Mouse (Mus musculus) stomach, embryonic 15.5 days (tissue): ENCODE data around the gene Nup85. TPM values are rescaled to one million over a fixed set of nuclear protein-coding genes. Genes with fewer than 3 reads are reported as not detected.
"Not testable (repeated sequence)": the region's sequence is repeated elsewhere in the genome, so short reads cannot be mapped to it uniquely, and the experiment has no call there.

Experiments
- ATAC-seq: fragments of 200-750 bp; cut with Nextera tagmentation; 2 replicates; pipeline ENCODE4 v1.8.0; 2017; ENCODE audit warnings: low read depth, moderate number of reproducible peaks, moderate TSS enrichment; ENCODE audit not compliant: insufficient read depth, low FRiP score
- H3K27ac ChIP-seq: fragments of 300-500 bp; sonication (generic); 2 replicates; pipeline ENCODE4 v1.5.1; 2015; ENCODE audit warnings: mild to moderate bottlenecking, inconsistent platforms
- H3K27me3 ChIP-seq: fragments of 300-500 bp; sonication (generic); replicated peaks from 2 replicates; pipeline ENCODE4 v1.6.1; 2015; ENCODE audit warnings: inconsistent platforms
- H3K36me3 ChIP-seq: fragments of 300-500 bp; sonication (generic); 2 replicates; pipeline ENCODE4 v1.6.1; 2015; ENCODE audit warnings: inconsistent platforms
- H3K4me1 ChIP-seq: fragments of 300-500 bp; sonication (generic); 2 replicates; pipeline ENCODE4 v1.6.1; 2015; ENCODE audit warnings: inconsistent platforms
- H3K4me2 ChIP-seq: fragments of 300-500 bp; sonication (generic); 2 replicates; pipeline ENCODE4 v1.6.1; 2015; ENCODE audit warnings: mild to moderate bottlenecking, inconsistent platforms
- H3K4me3 ChIP-seq: fragments of 300-500 bp; sonication (generic); replicated peaks from 2 replicates; pipeline ENCODE4 v1.5.1; 2015; ENCODE audit warnings: inconsistent platforms
- H3K9ac ChIP-seq: fragments of 300-500 bp; sonication (generic); 2 replicates; pipeline ENCODE4 v1.6.1; 2015; ENCODE audit warnings: inconsistent platforms
- H3K9me3 ChIP-seq: fragments of 300-500 bp; sonication (generic); 2 replicates; pipeline ENCODE4 v1.6.1; 2016; ENCODE audit warnings: inconsistent platforms
- WGBS: fragments of 180-500 bp; shearing (Covaris S2); methylation state at CpG from one replicate; pipeline ENCODE4 v1.1.7; 2015; 5-methylcytosine and 5-hydroxymethylcytosine counted together
- polyA plus RNA-seq: library from polyadenylated mRNA; unstranded; fragments of >200 nt; fragmentation: Nextera tagmentation; extraction: Ambion mirVana; gene quantifications from 2 replicates; pipeline ENCODE4 v1.2.1, GENCODE M21; 2015

Gene Nup85
- polyA plus RNA-seq: 159 and 181 TPM in 2 replicates

DNA sequence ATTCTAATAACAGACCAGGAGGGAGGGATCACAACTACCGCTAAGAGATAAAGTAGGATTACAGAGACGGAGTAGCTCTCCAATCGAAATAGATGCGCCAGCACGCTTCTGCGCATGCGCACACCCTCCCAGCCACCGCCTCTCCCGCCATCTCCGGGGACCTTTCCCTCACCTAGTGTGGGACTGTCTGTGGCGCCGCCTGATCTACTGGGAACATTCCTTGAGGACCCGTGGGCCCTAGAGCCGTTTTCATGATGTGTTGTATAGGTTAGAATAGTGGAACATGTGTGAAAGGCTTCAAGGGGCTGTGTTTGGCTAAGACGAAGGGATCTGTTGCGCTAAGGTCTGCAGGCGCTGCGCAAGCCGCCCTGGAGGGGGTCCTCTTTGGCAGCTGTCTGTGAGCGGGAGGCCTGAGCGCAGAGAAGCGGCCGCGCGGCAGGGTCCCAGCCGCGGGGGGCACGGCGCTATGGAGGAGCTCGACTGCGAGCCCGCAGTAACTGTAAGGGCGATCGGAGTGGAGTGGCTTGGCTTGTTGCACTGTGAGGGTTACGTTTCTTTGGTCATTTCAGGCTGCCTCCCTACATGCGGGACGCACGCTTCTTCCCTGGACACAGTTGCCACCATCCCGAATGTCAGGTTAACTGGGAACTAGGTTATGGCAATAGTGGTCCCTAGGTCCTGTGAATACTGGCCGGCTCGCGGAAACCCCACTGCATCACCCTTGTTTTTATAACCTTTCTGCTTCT, at the start of gene Nup85:
Nup85 (plus strand) TSS at position 371 of the 746 bp plus-strand sequence.
- Histone ChIP-seq H3K4me1 (peaks cover 10% of the 10 kb centered on the region; the same call in 1 of the 2 replicates), H3K27me3 (no peaks in the 10 kb centered on the region), H3K9me3 (no peaks in the 10 kb centered on the region), H3K4me2 (peak within 1 kb of the TSS; percentile 70), H3K4me3 (peak within 1 kb of the TSS; percentile 86), H3K27ac (peak within 1 kb of the TSS; percentile 74), H3K9ac (peak within 1 kb of the TSS; percentile 56), H3K36me3 (peaks cover 35% of the 10 kb centered on the region)
- WGBS: under 1% methylated on average over 42 of the region's 42 CpGs
- ATAC-seq: peak; percentile 86

DNA sequence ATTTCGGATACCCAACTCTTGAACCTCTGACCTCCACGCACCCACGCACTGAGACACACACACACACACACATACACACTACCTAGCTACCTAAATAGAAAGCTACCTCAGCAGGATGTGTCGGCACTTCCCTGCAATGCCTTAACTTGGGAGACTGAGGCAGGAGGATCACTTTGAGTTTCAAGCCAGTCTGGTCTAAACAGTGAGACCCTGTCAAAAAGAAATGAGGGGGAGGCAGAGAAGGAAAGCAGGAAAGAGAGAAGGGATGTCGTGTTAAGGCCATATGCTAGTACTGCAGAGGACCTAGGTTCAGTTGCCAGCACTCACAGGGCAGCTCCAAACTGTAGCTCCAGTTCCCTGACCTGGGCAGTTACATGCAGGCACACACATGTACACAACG, 49.2 kb upstream of the Nup85 start:
- no peak overlapping the region for H3K4me2 ChIP-seq
- no peaks in the 10 kb centered on the region for H3K9me3 ChIP-seq
- 64% methylated on average over 6 of the region's 6 CpGs for WGBS
- peaks cover 29% of the 10 kb centered on the region for H3K4me1 ChIP-seq
- no peaks in the 10 kb centered on the region for H3K27me3 ChIP-seq
- no peak for ATAC-seq
- no peak overlapping the region for H3K4me3 ChIP-seq
- no peaks in the 10 kb centered on the region for H3K36me3 ChIP-seq
- H3K27ac ChIP-seq: no peak overlapping the region
- H3K9ac ChIP-seq: no peak overlapping the region

DNA sequence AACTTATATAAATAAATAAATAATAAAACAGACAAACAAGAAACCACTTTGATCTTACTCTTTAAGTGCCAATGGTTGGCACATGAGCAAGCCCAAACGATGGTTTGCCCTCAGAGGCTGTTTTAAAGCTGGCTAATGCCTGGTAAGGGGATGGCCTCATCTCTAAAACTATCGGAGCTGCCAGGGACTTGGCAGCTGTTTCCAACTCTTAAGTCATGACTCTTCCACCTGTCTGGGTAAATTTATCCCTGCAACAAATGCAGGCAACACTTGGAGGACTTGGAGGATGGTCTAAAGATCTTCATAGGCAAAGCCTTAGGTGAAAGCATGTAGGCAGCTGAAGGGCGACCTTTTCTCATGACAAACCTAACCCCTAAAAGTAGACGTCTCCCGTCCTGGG, 47.3 kb upstream of the Nup85 start:
- H3K9me3 ChIP-seq: no peaks in the 10 kb centered on the region
- 80% methylated on average over 5 of the region's 5 CpGs for WGBS
- ATAC-seq: no peak
- H3K4me3 ChIP-seq: no peak overlapping the region
- peaks cover 10% of the 10 kb centered on the region for H3K4me1 ChIP-seq
- no peak overlapping the region for H3K27ac ChIP-seq
- H3K36me3 ChIP-seq: no peaks in the 10 kb centered on the region
- no peaks in the 10 kb centered on the region for H3K27me3 ChIP-seq
- H3K4me2 ChIP-seq: no peak overlapping the region
- H3K9ac ChIP-seq: no peak overlapping the region

DNA sequence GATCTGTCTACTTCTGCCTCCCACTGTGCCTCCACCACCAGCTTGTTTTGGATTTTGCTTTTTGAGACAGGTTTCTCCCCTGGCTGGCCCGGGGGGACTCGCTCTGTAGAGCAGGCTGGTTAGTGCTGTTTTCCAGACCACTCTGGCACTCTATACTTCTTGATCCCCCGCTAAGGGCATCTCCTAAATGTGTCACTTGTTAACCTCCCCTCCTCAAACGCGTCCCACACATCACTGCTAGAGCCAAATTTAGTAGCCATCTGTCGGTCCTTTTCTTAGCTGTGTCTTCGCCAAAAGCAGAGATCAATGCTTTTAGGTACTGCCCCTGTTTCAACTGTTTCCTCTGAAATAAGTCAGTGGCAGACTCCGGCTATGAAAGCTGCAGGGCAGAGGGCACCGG, 45.5 kb upstream of the Nup85 start:
- Histone ChIP-seq H3K27ac (no peak overlapping the region), H3K4me2 (no peak overlapping the region), H3K36me3 (peaks cover 6% of the 10 kb centered on the region), H3K4me3 (no peak overlapping the region), H3K9me3 (no peaks in the 10 kb centered on the region), H3K4me1 (no peaks in the 10 kb centered on the region), H3K9ac (no peak overlapping the region), H3K27me3 (no peaks in the 10 kb centered on the region)
- 62% methylated on average over 9 of the region's 9 CpGs for WGBS
- ATAC-seq: no peak

DNA sequence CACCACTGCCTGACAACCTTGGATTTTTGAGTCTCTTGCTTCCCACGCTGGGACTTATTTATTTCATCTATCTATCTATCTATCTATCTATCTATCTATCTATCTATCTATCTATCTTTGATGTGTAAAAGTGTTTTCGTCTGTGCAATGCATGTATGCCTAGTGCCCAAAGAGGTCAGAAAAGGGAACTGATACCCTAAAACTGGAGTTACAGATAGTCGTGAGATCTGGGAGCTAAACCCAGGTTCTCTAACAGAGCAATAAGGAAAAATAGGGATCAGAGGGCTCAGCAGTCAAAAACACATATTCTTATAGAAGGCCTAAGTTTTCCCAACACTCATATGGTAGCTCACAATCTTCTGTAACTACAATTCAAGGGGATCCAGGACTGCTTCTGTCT, 44.7 kb upstream of the Nup85 start:
- H3K4me1 ChIP-seq: no peaks in the 10 kb centered on the region
- H3K4me2 ChIP-seq: no peak overlapping the region
- peaks cover 12% of the 10 kb centered on the region for H3K36me3 ChIP-seq
- H3K9me3 ChIP-seq: no peaks in the 10 kb centered on the region
- no peak overlapping the region for H3K27ac ChIP-seq
- no peak overlapping the region for H3K4me3 ChIP-seq
- 75% methylated on average over 3 of the region's 3 CpGs for WGBS
- ATAC-seq: no peak
- H3K9ac ChIP-seq: no peak overlapping the region
- H3K27me3 ChIP-seq: no peaks in the 10 kb centered on the region

DNA sequence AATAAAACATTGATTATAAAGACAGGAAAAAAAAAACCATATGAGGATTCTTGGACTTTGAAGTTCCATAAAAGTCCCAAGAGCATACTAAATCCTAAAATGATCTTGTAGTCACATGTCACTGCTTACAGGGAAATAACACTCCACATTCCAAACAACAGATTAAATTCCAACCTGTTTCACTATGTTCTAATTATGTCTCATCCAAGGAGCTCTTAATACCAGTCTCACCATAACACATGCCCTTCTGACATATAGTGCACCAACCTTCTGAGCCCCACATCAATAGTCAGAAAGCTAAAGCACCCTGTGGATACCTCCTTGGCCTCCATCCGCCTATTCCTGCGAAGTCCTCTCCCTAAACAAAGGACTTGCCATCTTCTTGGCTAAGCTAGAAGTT, 44.0 kb upstream of the Nup85 start:
- Histone ChIP-seq H3K9ac (no peak overlapping the region), H3K4me3 (no peak overlapping the region), H3K9me3 (no peaks in the 10 kb centered on the region), H3K4me2 (no peak overlapping the region), H3K27me3 (no peaks in the 10 kb centered on the region), H3K27ac (no peak overlapping the region), H3K36me3 (peaks cover 18% of the 10 kb centered on the region), H3K4me1 (no peaks in the 10 kb centered on the region)
- 84% methylated on average over 2 of the region's 2 CpGs for WGBS
- no peak for ATAC-seq

DNA sequence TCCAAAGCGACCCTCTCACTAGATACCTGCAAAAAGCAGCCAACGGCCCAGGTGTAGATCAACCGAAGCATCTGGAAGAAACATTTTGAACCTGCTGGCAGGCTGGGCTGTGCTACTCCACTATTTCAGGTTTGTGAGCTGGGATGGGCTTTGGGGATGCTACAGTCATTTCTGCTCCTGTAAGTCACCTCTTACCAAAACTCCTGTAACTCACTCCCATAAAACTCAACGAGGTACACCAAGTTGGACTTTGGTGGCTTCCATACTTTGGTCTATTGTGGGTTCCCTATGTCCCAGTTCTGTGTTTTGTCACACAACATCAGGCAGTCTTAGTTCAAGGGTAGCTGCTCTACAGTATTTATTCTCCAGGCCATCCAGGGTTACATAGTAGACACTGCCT, 43.2 kb upstream of the Nup85 start:
- H3K9ac ChIP-seq: no peak overlapping the region
- H3K36me3 ChIP-seq: peaks cover 25% of the 10 kb centered on the region
- no peaks in the 10 kb centered on the region for H3K9me3 ChIP-seq
- no peak overlapping the region for H3K4me3 ChIP-seq
- no peaks in the 10 kb centered on the region for H3K27me3 ChIP-seq
- no peaks in the 10 kb centered on the region for H3K4me1 ChIP-seq
- no peak overlapping the region for H3K27ac ChIP-seq
- no peak for ATAC-seq
- no peak overlapping the region for H3K4me2 ChIP-seq
- 80% methylated on average over 4 of the region's 4 CpGs for WGBS

DNA sequence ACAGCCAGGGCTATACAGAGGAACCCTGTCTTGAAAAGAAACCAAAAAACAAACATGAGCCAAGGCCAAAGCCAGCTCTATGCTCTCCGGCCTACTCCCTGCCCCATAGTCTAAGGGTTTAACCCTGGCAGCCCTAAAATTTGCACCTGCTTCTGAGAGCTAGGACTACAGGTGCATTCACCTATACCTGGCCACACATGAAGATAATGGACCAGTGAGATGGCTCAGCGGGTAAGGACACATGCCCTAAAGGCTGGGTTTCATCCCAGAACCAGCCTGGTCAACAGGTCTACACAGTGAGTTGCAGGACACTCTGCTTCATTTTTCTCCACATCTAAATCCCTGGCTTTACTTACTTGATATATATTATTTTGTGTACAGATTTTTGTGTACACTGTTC, 42.0 kb upstream of the Nup85 start:
- Histone ChIP-seq H3K9me3 (no peaks in the 10 kb centered on the region), H3K4me3 (no peak overlapping the region), H3K27me3 (no peaks in the 10 kb centered on the region), H3K36me3 (peaks cover 35% of the 10 kb centered on the region), H3K27ac (no peak overlapping the region), H3K4me1 (no peaks in the 10 kb centered on the region), H3K4me2 (no peak overlapping the region), H3K9ac (no peak overlapping the region)
- 91% methylated on average over 2 of the region's 2 CpGs for WGBS
- ATAC-seq: no peak

DNA sequence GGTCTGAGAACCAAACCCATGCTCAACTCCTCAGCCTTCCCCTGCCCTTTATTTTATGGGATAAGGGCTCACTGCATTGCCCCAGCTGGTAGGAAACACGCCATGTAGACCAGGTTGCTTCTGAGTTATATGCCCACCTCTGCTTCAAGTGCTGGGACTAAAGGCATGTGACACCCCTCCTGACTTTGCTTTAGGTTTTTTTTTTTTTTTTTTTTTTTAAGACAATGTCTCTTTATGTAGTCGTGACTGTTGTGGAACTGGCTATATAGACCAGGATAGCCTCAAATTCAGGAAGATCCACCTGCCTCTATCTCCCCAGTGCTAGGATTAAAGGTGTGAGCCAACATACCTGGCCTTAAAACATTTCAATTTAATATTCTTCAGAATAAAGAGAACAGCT, 41.5 kb upstream of the Nup85 start:
- WGBS: 69% methylated on average over 2 of the region's 2 CpGs
- Histone ChIP-seq H3K36me3 (peaks cover 39% of the 10 kb centered on the region), H3K4me3 (no peak overlapping the region), H3K9me3 (no peaks in the 10 kb centered on the region), H3K27me3 (no peaks in the 10 kb centered on the region), H3K9ac (no peak overlapping the region), H3K4me1 (no peaks in the 10 kb centered on the region), H3K27ac (no peak overlapping the region), H3K4me2 (no peak overlapping the region)
- ATAC-seq: no peak

DNA sequence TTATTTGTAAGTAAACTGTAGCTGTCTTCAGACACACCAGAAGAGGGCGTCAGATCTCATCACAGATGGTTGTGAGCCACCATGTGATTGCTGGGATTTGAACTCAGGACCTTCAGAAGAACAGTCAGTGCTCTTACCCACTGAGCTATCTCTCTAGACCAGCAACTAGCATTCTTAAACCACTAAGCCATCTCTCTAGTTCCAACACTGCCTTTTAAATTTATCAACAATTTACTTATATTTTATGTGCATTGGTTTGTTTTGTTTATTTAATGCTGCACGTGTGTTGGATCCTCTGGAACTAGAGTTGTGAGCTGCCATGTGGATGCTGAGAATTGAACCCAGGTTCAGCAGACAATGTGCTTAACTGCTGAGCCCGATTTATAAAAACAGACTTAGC, 37.8 kb upstream of the Nup85 start:
- H3K4me2 ChIP-seq, H3K27me3 ChIP-seq, H3K4me3 ChIP-seq, ATAC-seq, H3K9me3 ChIP-seq, H3K27ac ChIP-seq, H3K9ac ChIP-seq, H3K4me1 ChIP-seq: not testable (repeated sequence)
- H3K36me3 ChIP-seq: peaks cover 47% of the 10 kb centered on the region
- 78% methylated on average over 3 of the region's 3 CpGs for WGBS

DNA sequence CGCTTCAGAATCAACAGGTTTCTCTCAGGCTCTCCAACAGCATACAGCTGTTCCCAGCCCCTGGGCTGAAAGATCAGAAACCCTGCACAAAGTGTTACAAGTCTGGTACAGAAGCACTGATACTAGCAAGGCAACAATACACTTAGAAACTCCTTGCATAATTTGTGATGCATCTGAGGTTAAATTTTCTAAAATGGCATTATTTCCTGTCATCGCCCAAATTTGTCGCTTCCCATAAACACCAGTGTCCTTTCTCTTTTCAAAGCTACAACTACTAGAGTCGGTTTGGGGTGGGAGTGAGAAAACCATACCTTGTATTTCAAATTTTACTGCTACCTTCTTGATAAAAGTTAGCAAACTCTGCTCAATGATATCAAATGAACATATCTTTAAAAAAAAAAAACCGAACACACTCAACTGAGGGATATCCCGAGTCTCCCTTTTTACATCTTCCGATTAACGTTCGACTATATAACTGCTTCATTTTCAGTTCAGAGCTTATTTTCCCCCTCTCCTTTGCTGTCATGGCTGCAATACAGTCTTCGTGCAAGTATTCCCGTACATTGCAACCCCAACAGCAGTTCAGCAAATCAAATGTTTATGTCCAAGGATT, 29.4 kb upstream of the Nup85 start:
- Histone ChIP-seq H3K36me3 (peaks cover 16% of the 10 kb centered on the region; the same call in 1 of the 2 replicates), H3K4me3 (peak overlapping the region; percentile 93), H3K9me3 (no peaks in the 10 kb centered on the region), H3K9ac (peak overlapping the region; percentile 99), H3K4me2 (peak overlapping the region; percentile 49), H3K27ac (peak overlapping the region; percentile 100), H3K27me3 (no peaks in the 10 kb centered on the region), H3K4me1 (peaks cover 7% of the 10 kb centered on the region; the same call in 1 of the 2 replicates)
- WGBS: 3% methylated on average over 11 of the region's 11 CpGs
- ATAC-seq: no peak

DNA sequence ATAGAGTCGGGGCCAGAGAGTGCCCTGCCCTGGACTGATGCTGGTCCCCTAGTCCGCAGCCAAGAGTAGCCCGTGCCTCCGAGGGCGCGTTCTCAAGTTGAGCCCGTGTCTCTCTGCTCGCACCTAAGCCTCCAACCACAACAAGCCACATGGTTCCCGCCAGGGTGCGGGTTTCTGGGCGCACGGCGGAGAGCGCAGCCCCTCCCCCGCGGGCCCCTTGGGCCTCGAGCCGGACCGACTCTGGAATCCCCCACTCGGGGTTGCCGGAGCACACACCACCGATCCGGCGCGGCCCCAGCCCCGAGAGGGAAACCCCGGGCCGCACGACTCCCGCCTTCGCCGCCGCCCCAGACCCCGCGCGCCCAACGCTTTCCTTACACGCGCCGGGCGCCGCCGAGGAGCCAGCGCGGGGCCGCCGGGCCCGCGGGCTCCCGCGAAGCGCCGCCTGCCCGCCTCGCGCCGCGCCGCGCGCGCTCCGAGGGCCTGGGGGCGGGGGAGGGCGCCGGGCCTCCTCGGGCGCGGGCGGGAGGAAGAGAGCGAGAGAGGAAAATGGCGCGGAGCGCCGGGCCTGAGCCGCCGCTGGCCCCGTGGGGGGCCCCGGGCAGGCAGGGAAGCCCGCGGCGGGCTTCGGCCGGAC, 28.7 kb upstream of the Nup85 start:
- Histone ChIP-seq H3K27ac (peak overlapping the region; percentile 100), H3K27me3 (no peaks in the 10 kb centered on the region), H3K4me1 (peaks cover 7% of the 10 kb centered on the region; the same call in 1 of the 2 replicates), H3K9ac (peak overlapping the region; percentile 99), H3K9me3 (no peaks in the 10 kb centered on the region), H3K4me3 (peak overlapping the region; percentile 93), H3K36me3 (peaks cover 13% of the 10 kb centered on the region; the same call in 1 of the 2 replicates), H3K4me2 (peak overlapping the region; percentile 49)
- peak; percentile 80 for ATAC-seq
- WGBS: under 1% methylated on average over 60 of the region's 84 CpGs
